Mouse (Mus musculus): ENCODE data around the gene Arfgap1. TPM values are rescaled to one million over a fixed set of nuclear protein-coding genes. Genes with fewer than 3 reads are reported as not detected.

The Arfgap1 gene
- polyA plus RNA-seq, 2 experiments, result 102 to 161 TPM

- Histone ChIP-seq H3K27ac (replicated peaks; ENCODE audit: low read depth, low read length) (no peak within 1 kb of the TSS), H3K4me3 (replicated peaks; ENCODE audit: low read length) (no peak within 1 kb of the TSS), H3K27me3 (ENCODE audit: control insufficient read depth, insufficient read depth, low read length) (no peaks in the 10 kb centered on the region), H3K36me3 (ENCODE audit: control insufficient read depth, insufficient read depth, low read length) (peaks cover 21% of the 10 kb centered on the region), H3K4me1 (ENCODE audit: control insufficient read depth, insufficient read depth, low read length) (no peaks in the 10 kb centered on the region), H3K9me3 (ENCODE audit: control insufficient read depth, low read length) (no peaks in the 10 kb centered on the region), H3K4me2 (replicated peaks; ENCODE audit: low read depth, low read length, severe bottlenecking) (no peak within 1 kb of the TSS), H3K9ac (ENCODE audit: low read depth, low read length, severe bottlenecking) (no peak within 1 kb of the TSS)
- ATAC-seq (ENCODE audit: low FRiP score, low read depth), result no peak
- TF ChIP-seq POLR2A (IDR thresholded peaks at IDR 0.05; ENCODE audit: borderline replicate concordance, extremely low read depth, insufficient read depth, insufficient read length), result no peak
- DNase-seq (ENCODE audit: low spot score), result no peak
- WGBS, result 68% methylated on average over 2 of the region's 2 CpGs
Measured at GRCm38 (mm10) chr2:180986449-180986848, 19.4 kb downstream of the Arfgap1 start, which contains the start of gene Col20a1. Col20a1 (plus strand) TSS chr2:180986535.

DNA sequence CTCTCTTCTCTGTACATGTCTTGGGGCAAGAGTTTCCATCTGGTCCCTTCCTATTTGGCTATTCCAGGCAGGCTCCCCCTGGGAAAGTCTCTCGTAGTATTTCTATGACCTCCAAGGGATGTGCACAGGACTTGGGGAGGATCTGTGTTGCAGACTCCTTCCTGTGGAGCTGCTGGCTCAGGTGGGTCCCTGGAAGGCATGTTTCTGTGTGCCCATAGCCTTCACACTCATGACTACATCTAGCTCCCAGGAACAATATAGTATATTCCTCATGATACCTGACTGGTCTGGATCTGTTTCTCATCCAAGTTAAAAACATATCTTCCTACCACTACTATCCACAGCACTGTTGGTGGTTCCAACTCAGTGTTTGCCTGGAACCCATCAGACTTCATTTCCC lies 20.0 kb downstream of the Arfgap1 start:
- no peak overlapping the region for H3K9ac ChIP-seq (ENCODE audit: low read depth, low read length, severe bottlenecking)
- no peaks in the 10 kb centered on the region for H3K9me3 ChIP-seq (ENCODE audit: control insufficient read depth, low read length)
- no peaks in the 10 kb centered on the region for H3K27me3 ChIP-seq (ENCODE audit: control insufficient read depth, insufficient read depth, low read length)
- no peak overlapping the region for H3K27ac ChIP-seq (replicated peaks; ENCODE audit: low read depth, low read length)
- no peak for DNase-seq (ENCODE audit: low spot score)
- no peak for ATAC-seq (ENCODE audit: low FRiP score, low read depth)
- 82% methylated on average over 1 of the region's 1 CpGs for WGBS
- H3K4me3 ChIP-seq (replicated peaks; ENCODE audit: low read length), result no peak overlapping the region
- no peak overlapping the region for H3K4me2 ChIP-seq (replicated peaks; ENCODE audit: low read depth, low read length, severe bottlenecking)
- H3K36me3 ChIP-seq (ENCODE audit: control insufficient read depth, insufficient read depth, low read length), result peaks cover 16% of the 10 kb centered on the region; the same call in 1 of the 2 replicates
- H3K4me1 ChIP-seq (ENCODE audit: control insufficient read depth, insufficient read depth, low read length), result no peaks in the 10 kb centered on the region
- TF ChIP-seq POLR2A (IDR thresholded peaks at IDR 0.05; ENCODE audit: borderline replicate concordance, extremely low read depth, insufficient read depth, insufficient read length), result no peak

- H3K9ac ChIP-seq (ENCODE audit: low read depth, low read length, severe bottlenecking), result no peak overlapping the region
- H3K4me3 ChIP-seq (replicated peaks; ENCODE audit: low read length), result no peak overlapping the region
- ATAC-seq (ENCODE audit: low FRiP score, low read depth), result no peak
- H3K9me3 ChIP-seq (ENCODE audit: control insufficient read depth, low read length), result no peaks in the 10 kb centered on the region
- DNase-seq (ENCODE audit: low spot score), result no peak
- no peak for TF ChIP-seq POLR2A (IDR thresholded peaks at IDR 0.05; ENCODE audit: borderline replicate concordance, extremely low read depth, insufficient read depth, insufficient read length)
- H3K36me3 ChIP-seq (ENCODE audit: control insufficient read depth, insufficient read depth, low read length), result peaks cover 10% of the 10 kb centered on the region; the same call in 1 of the 2 replicates
- no peak overlapping the region for H3K4me2 ChIP-seq (replicated peaks; ENCODE audit: low read depth, low read length, severe bottlenecking)
- no peaks in the 10 kb centered on the region for H3K4me1 ChIP-seq (ENCODE audit: control insufficient read depth, insufficient read depth, low read length)
- H3K27me3 ChIP-seq (ENCODE audit: control insufficient read depth, insufficient read depth, low read length), result no peaks in the 10 kb centered on the region
- WGBS, result 78% methylated on average over 5 of the region's 5 CpGs
- no peak overlapping the region for H3K27ac ChIP-seq (replicated peaks; ENCODE audit: low read depth, low read length)
Measured at GRCm38 (mm10) chr2:180987432-180988030, 20.5 kb downstream of the Arfgap1 start.

DNA sequence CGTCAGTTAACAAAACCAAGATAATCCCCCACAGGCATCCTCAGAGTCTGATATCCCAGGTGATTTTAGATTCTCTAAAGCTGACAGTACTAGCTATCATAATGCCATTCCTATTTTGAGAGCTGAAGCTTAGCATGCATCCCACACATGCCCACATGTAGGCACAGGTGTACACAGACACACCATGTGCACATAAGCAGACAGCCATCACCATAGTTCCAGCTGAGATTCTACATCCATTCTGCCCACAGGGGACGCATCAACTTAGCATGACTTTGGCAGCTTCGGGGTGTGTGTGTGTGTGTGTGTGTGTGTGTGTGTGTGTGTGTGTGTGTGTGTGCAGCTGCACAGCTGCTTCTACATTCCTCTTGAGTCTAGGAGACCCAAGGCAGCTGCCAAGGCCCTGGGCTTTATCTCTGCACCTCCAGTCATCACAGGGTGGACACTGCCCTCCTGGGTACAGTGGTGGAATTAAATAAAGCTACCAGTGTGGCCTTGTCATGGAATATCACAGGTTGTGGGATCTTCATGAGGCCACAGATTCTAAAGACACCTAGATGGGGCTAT lies 21.4 kb downstream of the Arfgap1 start:
- H3K27ac ChIP-seq (replicated peaks; ENCODE audit: low read depth, low read length), result no peak overlapping the region
- TF ChIP-seq POLR2A (IDR thresholded peaks at IDR 0.05; ENCODE audit: borderline replicate concordance, extremely low read depth, insufficient read depth, insufficient read length), result no peak
- 58% methylated on average over 3 of the region's 3 CpGs for WGBS
- H3K4me3 ChIP-seq (replicated peaks; ENCODE audit: low read length), result no peak overlapping the region
- no peak overlapping the region for H3K4me2 ChIP-seq (replicated peaks; ENCODE audit: low read depth, low read length, severe bottlenecking)
- no peak for DNase-seq (ENCODE audit: low spot score)
- H3K9ac ChIP-seq (ENCODE audit: low read depth, low read length, severe bottlenecking), result no peak overlapping the region
- no peaks in the 10 kb centered on the region for H3K9me3 ChIP-seq (ENCODE audit: control insufficient read depth, low read length)
- no peaks in the 10 kb centered on the region for H3K27me3 ChIP-seq (ENCODE audit: control insufficient read depth, insufficient read depth, low read length)
- H3K4me1 ChIP-seq (ENCODE audit: control insufficient read depth, insufficient read depth, low read length), result no peaks in the 10 kb centered on the region
- H3K36me3 ChIP-seq (ENCODE audit: control insufficient read depth, insufficient read depth, low read length), result 0 out of 2 replicates have a peak, but pooled peaks cover 3% of the 10 kb centered on the region
- ATAC-seq (ENCODE audit: low FRiP score, low read depth), result no peak

- Histone ChIP-seq H3K27ac (replicated peaks; ENCODE audit: low read depth, low read length) (no peak overlapping the region), H3K4me2 (replicated peaks; ENCODE audit: low read depth, low read length, severe bottlenecking) (no peak overlapping the region), H3K9me3 (ENCODE audit: control insufficient read depth, low read length) (no peaks in the 10 kb centered on the region), H3K4me3 (replicated peaks; ENCODE audit: low read length) (no peak overlapping the region), H3K36me3 (ENCODE audit: control insufficient read depth, insufficient read depth, low read length) (no peaks in the 10 kb centered on the region), H3K27me3 (ENCODE audit: control insufficient read depth, insufficient read depth, low read length) (no peaks in the 10 kb centered on the region), H3K4me1 (ENCODE audit: control insufficient read depth, insufficient read depth, low read length) (no peaks in the 10 kb centered on the region), H3K9ac (ENCODE audit: low read depth, low read length, severe bottlenecking) (no peak overlapping the region)
- no peak for TF ChIP-seq POLR2A (IDR thresholded peaks at IDR 0.05; ENCODE audit: borderline replicate concordance, extremely low read depth, insufficient read depth, insufficient read length)
- DNase-seq (ENCODE audit: low spot score) (no peak), ATAC-seq (ENCODE audit: low FRiP score, low read depth) (no peak)
- WGBS, result 78% methylated on average over 1 of the region's 1 CpGs
Measured at GRCm38 (mm10) chr2:180988948-180989347, 21.9 kb downstream of the Arfgap1 start.

Measured in limb, embryonic 14.5 days (tissue).